Mouse (Mus musculus): Measurements from ENCODE around the gene Pced1b.

DNA sequence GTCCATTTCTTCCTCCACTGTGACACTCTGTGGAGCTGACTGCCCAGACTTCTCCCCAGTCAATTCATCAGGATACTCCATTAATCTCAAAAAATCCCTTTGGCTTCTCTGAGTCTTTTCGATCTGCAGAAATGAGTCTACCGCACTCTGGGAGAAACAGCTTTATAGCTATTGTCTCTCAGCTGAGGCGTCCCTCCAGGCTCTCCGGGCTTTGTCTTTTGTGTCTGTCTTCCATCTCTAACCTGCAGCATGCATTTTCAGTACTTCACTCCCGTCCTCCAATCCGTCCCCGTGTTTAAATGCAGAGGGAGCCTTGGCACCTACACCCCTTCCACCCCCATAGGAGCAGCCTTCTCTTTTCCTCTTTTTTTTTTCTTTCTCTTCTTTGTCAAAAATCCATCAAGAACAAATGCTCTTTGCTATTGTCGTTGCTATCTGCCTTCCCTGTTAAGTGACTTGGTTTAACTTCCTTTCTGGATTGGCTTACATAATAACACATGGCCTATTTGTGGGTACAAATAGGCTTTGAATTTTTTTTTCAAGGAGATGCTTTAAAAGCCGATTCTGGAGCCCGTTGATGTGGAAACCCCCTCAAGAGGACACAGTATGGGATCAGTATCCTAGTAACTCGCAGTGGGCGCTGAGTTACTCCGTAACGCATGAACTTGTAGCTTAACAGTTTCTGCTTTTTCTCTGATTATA, 68.0 kb downstream of the Pced1b start:
- no peak for TF ChIP-seq CTCF (IDR thresholded peaks at IDR 0.05; ENCODE audit: insufficient read depth, low read length)
- TF ChIP-seq POLR2A (IDR thresholded peaks at IDR 0.05; ENCODE audit: borderline replicate concordance, extremely low read depth, low read depth, low read length) = no peak
